Mouse (Mus musculus): ENCODE results near the gene Pkd1l2. TPM values are rescaled to one million over a fixed set of nuclear protein-coding genes. Genes with fewer than 3 reads are reported as not detected.

Pkd1l2 gene
- polyA plus RNA-seq, 1 experiment from 2014 or later = not detected

- no peak for TF ChIP-seq CTCF (IDR thresholded peaks at IDR 0.05)
- in situ Hi-C loops (cut with MboI; ENCODE audit: low pct_unique_long_range_greater_than_20kb) = no loop called here
- H3K27me3 ChIP-seq = peaks cover 5% of the 10 kb centered on the region
- ATAC-seq (no peak), DNase-seq (ENCODE audit: low read depth, low spot score) (no peak)
- ChIA-PET CTCF (no interaction called here), POLR2A (no interaction called here)
These were observed 23.2 kb downstream of the Pkd1l2 start for GRCm38 (mm10) chr8:117059021-117059420.

GRCm38 (mm10) chr8:117055097-117055496 is 27.2 kb downstream of the Pkd1l2 start:
- DNase-seq (ENCODE audit: low read depth, low spot score) = no peak
- ChIA-PET POLR2A (no interaction called here), CTCF (no interaction called here)
- TF ChIP-seq CTCF (IDR thresholded peaks at IDR 0.05) = no peak
- H3K27me3 ChIP-seq = peaks cover 5% of the 10 kb centered on the region
- ATAC-seq = no peak
- in situ Hi-C loops (cut with MboI; ENCODE audit: low pct_unique_long_range_greater_than_20kb) = no loop called here

GRCm38 (mm10) chr8:117054146-117054545 is 28.1 kb downstream of the Pkd1l2 start:
- ChIA-PET CTCF (interaction anchor here (1.0 to 1.3 kb wide), 2 partner anchors 14 to 32 kb away, joined by 3 read pairs; no protein-coding TSS in a partner anchor), POLR2A (no interaction called here)
- in situ Hi-C loops (cut with MboI; ENCODE audit: low pct_unique_long_range_greater_than_20kb) = no loop called here
- no peak for DNase-seq (ENCODE audit: low read depth, low spot score)
- no peak for TF ChIP-seq CTCF (IDR thresholded peaks at IDR 0.05)
- ATAC-seq = no peak
- H3K27me3 ChIP-seq = peaks cover 5% of the 10 kb centered on the region

DNA sequence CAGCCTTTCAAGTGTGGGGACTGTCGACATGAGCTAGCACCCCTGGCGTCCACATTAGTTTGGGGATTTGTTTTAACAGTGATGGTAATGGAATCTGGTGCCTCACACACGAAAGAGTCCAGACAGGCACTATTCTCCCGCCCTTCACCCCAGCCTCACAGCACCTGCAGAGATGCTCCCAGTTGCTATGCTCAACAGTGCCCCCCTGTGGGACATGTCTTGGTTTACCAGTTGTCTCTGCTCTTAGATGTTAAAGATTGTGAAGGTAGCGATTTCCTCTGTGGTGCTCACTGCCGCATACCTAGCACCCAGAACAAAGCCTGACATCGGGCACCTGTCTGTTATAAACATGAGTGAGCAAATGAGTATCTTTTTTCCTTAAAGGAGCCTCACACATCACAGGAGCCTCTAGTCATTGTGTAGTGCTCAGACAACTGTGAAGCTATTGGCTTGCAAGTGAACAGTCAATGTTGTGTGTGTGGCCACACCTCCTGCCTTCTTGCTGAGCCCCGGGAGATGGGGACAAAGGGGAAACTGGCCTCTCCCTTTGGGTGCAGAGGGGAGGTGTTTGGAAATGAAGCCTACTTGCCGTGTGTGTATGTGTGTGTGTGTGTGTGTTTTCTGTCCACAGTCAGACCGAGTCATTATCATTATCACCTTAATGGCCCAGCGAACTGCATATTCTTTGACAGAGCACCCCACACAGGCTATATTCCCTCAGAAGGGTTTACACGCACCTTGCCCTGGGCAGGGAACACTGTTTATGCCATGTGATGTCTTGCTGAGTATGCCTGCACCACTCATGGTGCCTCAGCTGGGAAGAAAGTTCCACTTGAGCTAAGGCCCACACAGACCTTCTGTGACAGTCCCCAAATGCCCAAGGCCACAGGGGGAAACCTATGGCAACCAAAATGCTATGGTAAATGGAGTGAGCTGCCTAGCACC is 28.8 kb downstream of the Pkd1l2 start:
- TF ChIP-seq CTCF (IDR thresholded peaks at IDR 0.05) = no peak
- ATAC-seq (no peak), DNase-seq (ENCODE audit: low read depth, low spot score) (no peak)
- H3K27me3 ChIP-seq = peaks cover 5% of the 10 kb centered on the region
- in situ Hi-C loops (cut with MboI; ENCODE audit: low pct_unique_long_range_greater_than_20kb) = no loop called here
- POLR2A ChIA-PET = no interaction called here
- CTCF ChIA-PET = interaction anchor here (1.0 to 1.3 kb wide), 2 partner anchors 14 to 31 kb away, joined by 3 read pairs; no protein-coding TSS in a partner anchor

DNA sequence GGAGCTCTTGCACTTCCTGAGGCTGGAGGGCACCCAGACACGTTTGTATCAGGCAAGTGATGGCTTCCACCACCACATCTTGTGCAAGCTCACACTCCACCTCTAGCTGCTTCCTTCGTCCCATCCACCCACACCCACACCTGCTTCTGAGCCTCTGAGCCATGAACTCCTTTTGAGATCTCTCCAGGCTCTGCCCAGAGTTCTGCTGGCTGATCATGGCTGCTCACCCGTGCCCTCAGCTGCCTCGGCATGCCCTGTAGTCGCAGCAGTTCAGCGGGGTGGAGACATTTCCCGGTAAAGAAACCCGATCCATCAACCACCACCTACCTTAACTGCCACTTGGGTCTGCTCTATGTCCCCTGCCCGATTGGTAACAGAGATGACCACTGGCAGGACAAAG is 30.9 kb downstream of the Pkd1l2 start:
- ATAC-seq = no peak

DNA sequence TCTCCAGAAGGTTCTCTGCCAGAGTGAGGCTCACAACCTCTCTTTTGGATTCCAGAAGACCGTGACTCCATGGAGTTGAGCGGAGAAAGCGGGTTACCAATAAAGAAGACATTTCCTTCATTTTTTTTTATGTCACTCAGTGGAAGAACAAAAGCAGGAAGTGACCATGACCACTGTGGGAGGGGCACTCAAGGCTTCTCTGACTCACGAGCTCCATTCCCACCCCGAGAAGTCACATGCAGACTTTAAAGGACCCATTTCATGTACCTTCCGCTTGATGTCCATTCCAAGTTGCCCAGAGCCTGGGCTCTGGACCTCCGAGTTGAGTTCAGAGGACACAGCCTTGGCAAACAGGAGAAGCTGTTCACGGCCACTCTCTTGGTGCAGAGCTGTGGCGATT is 31.5 kb downstream of the Pkd1l2 start:
- peaks cover 3% of the 10 kb centered on the region for H3K27me3 ChIP-seq
- in situ Hi-C loops (cut with MboI; ENCODE audit: low pct_unique_long_range_greater_than_20kb) = no loop called here
- TF ChIP-seq CTCF (IDR thresholded peaks at IDR 0.05) = no peak
- ChIA-PET CTCF (no interaction called here), POLR2A (interaction anchor here (0.6 to 0.8 kb wide), 2 partner anchors 20 to 690 kb away, joined by 3 to 4 read pairs; no protein-coding TSS in a partner anchor)
- ATAC-seq = no peak
- DNase-seq (ENCODE audit: low read depth, low spot score) = no peak

More for the DNA sequence above, 30.9 kb downstream of the Pkd1l2 start:
- ChIA-PET CTCF (no interaction called here), POLR2A (interaction anchor here (0.8 kb wide), 1 partner anchor 19 kb away, joined by 4 read pairs; no protein-coding TSS in a partner anchor)
- peaks cover 7% of the 10 kb centered on the region for H3K27me3 ChIP-seq
- no peak for DNase-seq (ENCODE audit: low read depth, low spot score)
- in situ Hi-C loops (cut with MboI; ENCODE audit: low pct_unique_long_range_greater_than_20kb) = no loop called here
- TF ChIP-seq CTCF (IDR thresholded peaks at IDR 0.05) = no peak

GRCm38 (mm10) chr8:117049444-117049843 is 32.8 kb downstream of the Pkd1l2 start:
- in situ Hi-C loops (cut with MboI; ENCODE audit: low pct_unique_long_range_greater_than_20kb) = no loop called here
- peaks cover 3% of the 10 kb centered on the region for H3K27me3 ChIP-seq
- ATAC-seq (no peak), DNase-seq (ENCODE audit: low read depth, low spot score) (no peak)
- no peak for TF ChIP-seq CTCF (IDR thresholded peaks at IDR 0.05)
- ChIA-PET POLR2A (no interaction called here), CTCF (interaction anchor here (1.2 kb wide), 1 partner anchor 11 kb away, joined by 3 read pairs; no protein-coding TSS in a partner anchor)

- POLR2A ChIA-PET = no interaction called here
- no peak for TF ChIP-seq CTCF (IDR thresholded peaks at IDR 0.05)
- ATAC-seq = no peak
- in situ Hi-C loops (cut with MboI; ENCODE audit: low pct_unique_long_range_greater_than_20kb) = no loop called here
- peaks cover 14% of the 10 kb centered on the region for H3K27me3 ChIP-seq
- no peak for DNase-seq (ENCODE audit: low read depth, low spot score)
- CTCF ChIA-PET = interaction anchor here (1.3 kb wide), 1 partner anchor 17 kb away, joined by 3 read pairs; no protein-coding TSS in a partner anchor
These were observed 38.7 kb downstream of the Pkd1l2 start for GRCm38 (mm10) chr8:117043584-117043983.

- in situ Hi-C loops (cut with MboI; ENCODE audit: low pct_unique_long_range_greater_than_20kb) = no loop called here
- CTCF ChIA-PET = interaction anchor here (1.6 kb wide), 1 partner anchor 14 kb away, joined by 3 read pairs; no protein-coding TSS in a partner anchor
- POLR2A ChIA-PET = no interaction called here
- peaks cover 10% of the 10 kb centered on the region for H3K27me3 ChIP-seq
- TF ChIP-seq CTCF (IDR thresholded peaks at IDR 0.05) = no peak
- no peak for DNase-seq (ENCODE audit: low read depth, low spot score)
- no peak for ATAC-seq
These were observed 42.4 kb downstream of the Pkd1l2 start for GRCm38 (mm10) chr8:117039843-117040242.

DNA sequence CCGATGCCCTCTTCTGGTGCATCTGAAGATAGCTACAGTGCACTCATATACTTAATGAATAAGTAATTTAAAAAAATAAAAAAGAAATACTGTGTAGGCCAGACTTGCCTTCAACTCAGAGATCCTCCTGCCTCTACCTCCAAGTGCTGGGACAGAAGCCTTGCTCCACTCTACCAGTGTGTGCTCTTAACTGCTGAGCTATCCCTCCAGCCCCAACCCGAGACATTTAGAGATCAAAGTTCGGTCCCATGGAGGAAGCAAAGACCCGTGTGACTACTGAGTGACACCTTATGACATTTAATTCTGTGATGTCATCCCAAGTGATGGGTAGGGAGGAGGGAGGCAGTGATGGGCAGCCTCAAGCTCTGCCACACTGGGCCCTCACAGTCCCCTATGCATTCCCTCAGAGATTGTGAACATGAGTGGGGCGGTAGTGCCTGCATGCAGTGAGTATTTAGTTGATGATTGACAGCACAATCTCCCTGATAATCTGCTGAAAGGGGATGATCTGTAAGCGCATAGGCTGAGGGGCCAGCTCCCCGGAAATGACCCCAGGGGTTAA is 44.8 kb downstream of the Pkd1l2 start:
- no peak for TF ChIP-seq CTCF (IDR thresholded peaks at IDR 0.05)
- ATAC-seq (no peak), DNase-seq (ENCODE audit: low read depth, low spot score) (no peak)
- peaks cover 7% of the 10 kb centered on the region for H3K27me3 ChIP-seq
- POLR2A ChIA-PET = no interaction called here
- in situ Hi-C loops (cut with MboI; ENCODE audit: low pct_unique_long_range_greater_than_20kb) = no loop called here
- CTCF ChIA-PET = interaction anchor here (1.3 kb wide), 1 partner anchor 12 kb away, joined by 3 read pairs; no protein-coding TSS in a partner anchor

GRCm38 (mm10) chr8:117033393-117033792 is 48.9 kb downstream of the Pkd1l2 start:
- ATAC-seq (no peak), DNase-seq (ENCODE audit: low read depth, low spot score) (no peak)
- POLR2A ChIA-PET = no interaction called here
- H3K27me3 ChIP-seq = no peaks in the 10 kb centered on the region
- CTCF ChIA-PET = no interaction called here
- no peak for TF ChIP-seq CTCF (IDR thresholded peaks at IDR 0.05)
- in situ Hi-C loops (cut with MboI; ENCODE audit: low pct_unique_long_range_greater_than_20kb) = no loop called here
